Mouse (Mus musculus) olfactory bulb, adult 2 months (tissue): ENCODE data around the gene Nutf2. TPM values are rescaled to one million over a fixed set of nuclear protein-coding genes. Genes with fewer than 3 reads are reported as not detected.
"Not testable (repeated sequence)": the region's sequence is repeated elsewhere in the genome, so short reads cannot be mapped to it uniquely, and the experiment has no call there.

Experiments used
- H3K27ac ChIP-seq: fragments of 200-500 bp; 2 replicates; pipeline ENCODE4 v1.5.1; 2012; ENCODE audit warnings: low read depth, low read length; ENCODE audit not compliant: insufficient read depth
- H3K4me1 ChIP-seq: fragments of 200-500 bp; 2 replicates; pipeline ENCODE4 v1.6.1; 2012; ENCODE audit warnings: low read length; ENCODE audit not compliant: control insufficient read depth, insufficient read depth
- H3K4me3 ChIP-seq: fragments of 200-500 bp; 2 replicates; pipeline ENCODE4 v1.5.1; 2012; ENCODE audit warnings: mild to moderate bottlenecking, low read depth, low read length, moderate library complexity; ENCODE audit not compliant: insufficient read depth
- CTCF ChIP-seq: fragments of 200-500 bp; IDR thresholded peaks from 2 replicates; pipeline ENCODE4 v1.5.1; 2012; ENCODE audit warnings: low read depth, mild to moderate bottlenecking, low read length, moderate library complexity; ENCODE audit not compliant: insufficient read depth
- POLR2A ChIP-seq: fragments of 200-500 bp; IDR thresholded peaks from 2 replicates; pipeline ENCODE4 v1.6.1; 2012; ENCODE audit warnings: mild to moderate bottlenecking, low read depth, low read length, moderate library complexity; ENCODE audit not compliant: insufficient read depth
- WGBS: fragments of 180-500 bp; shearing (Covaris S2); methylation state at CpG from one replicate; pipeline ENCODE4 v1.1.7; 2018; 5-methylcytosine and 5-hydroxymethylcytosine counted together
- polyA plus RNA-seq: library from polyadenylated mRNA; stranded (reverse); fragments of >200 nt; gene quantifications from 2 replicates; pipeline ENCODE4 v1.2.4, GENCODE M21; 2012; ENCODE audit warnings: low replicate concordance; ENCODE audit not compliant: missing spikeins, insufficient read depth, insufficient read length

The Nutf2 gene
- polyA plus RNA-seq, 1 experiment, result not detected

- H3K4me1 ChIP-seq, result peaks cover 5% of the 10 kb centered on the region; the same call in 1 of the 2 replicates
- H3K27ac ChIP-seq, result peak within 1 kb of the TSS; percentile 73; the same call in 1 of the 2 replicates
- WGBS, result under 1% methylated on average over 52 of the region's 52 CpGs
- H3K4me3 ChIP-seq, result peak within 1 kb of the TSS; percentile 84
- no peak for TF ChIP-seq CTCF
- TF ChIP-seq POLR2A, result peak; percentile 47; the same call in 1 of the 2 replicates
Measured at GRCm38 (mm10) chr8:105826861-105827848, 33.2 kb upstream of the Nutf2 start, which contains the start of the genes Ranbp10 and Tsnaxip1. Ranbp10 (minus strand) TSS chr8:105827350. Tsnaxip1 (plus strand) TSS chr8:105827731.

- not testable (repeated sequence) for H3K4me1 ChIP-seq, H3K27ac ChIP-seq
- WGBS, result 88% methylated on average over 2 of the region's 2 CpGs
Measured at GRCm38 (mm10) chr8:105833740-105834139, 26.6 kb upstream of the Nutf2 start.

GRCm38 (mm10) chr8:105835318-105835717, 25.1 kb upstream of the Nutf2 start:
- Histone ChIP-seq H3K4me1 (no peaks in the 10 kb centered on the region), H3K4me3 (no peak overlapping the region), H3K27ac (no peak overlapping the region)
- no peak for TF ChIP-seq POLR2A
- TF ChIP-seq CTCF, result peak; percentile 39; the same call in 1 of the 2 replicates
- 24% methylated on average over 11 of the region's 11 CpGs for WGBS

More at GRCm38 (mm10) chr8:105833740-105834139, 26.6 kb upstream of the Nutf2 start:
- H3K4me3 ChIP-seq, result not testable (repeated sequence)

GRCm38 (mm10) chr8:105836991-105837390, 23.4 kb upstream of the Nutf2 start:
- WGBS, result 76% methylated on average over 6 of the region's 6 CpGs
- no peaks in the 10 kb centered on the region for H3K4me1 ChIP-seq
- H3K27ac ChIP-seq, result no peak overlapping the region
- TF ChIP-seq POLR2A (no peak), CTCF (no peak)
- no peak overlapping the region for H3K4me3 ChIP-seq

- H3K4me3 ChIP-seq, result no peak overlapping the region
- TF ChIP-seq POLR2A (no peak), CTCF (no peak)
Measured at GRCm38 (mm10) chr8:105839209-105839608, 21.2 kb upstream of the Nutf2 start.

GRCm38 (mm10) chr8:105846678-105847077, 13.7 kb upstream of the Nutf2 start:
- peaks cover 8% of the 10 kb centered on the region for H3K4me1 ChIP-seq
- H3K4me3 ChIP-seq, result no peak overlapping the region
- WGBS, result 91% methylated on average over 11 of the region's 11 CpGs
- no peak for TF ChIP-seq POLR2A
- no peak for TF ChIP-seq CTCF
- H3K27ac ChIP-seq, result no peak overlapping the region

More at GRCm38 (mm10) chr8:105839209-105839608, 21.2 kb upstream of the Nutf2 start:
- no peak overlapping the region for H3K27ac ChIP-seq
- no peaks in the 10 kb centered on the region for H3K4me1 ChIP-seq
- 92% methylated on average over 5 of the region's 5 CpGs for WGBS

GRCm38 (mm10) chr8:105850014-105850413, 10.4 kb upstream of the Nutf2 start:
- Histone ChIP-seq H3K4me1 (peaks cover 10% of the 10 kb centered on the region), H3K4me3 (no peak overlapping the region), H3K27ac (no peak overlapping the region)
- WGBS, result 89% methylated on average over 4 of the region's 4 CpGs
- no peak for TF ChIP-seq CTCF

GRCm38 (mm10) chr8:105850611-105851010, 9.8 kb upstream of the Nutf2 start:
- H3K4me1 ChIP-seq, result peaks cover 10% of the 10 kb centered on the region
- no peak overlapping the region for H3K4me3 ChIP-seq
- no peak overlapping the region for H3K27ac ChIP-seq
- WGBS, result 65% methylated on average over 7 of the region's 7 CpGs
- TF ChIP-seq POLR2A (no peak), CTCF (no peak)

- H3K4me1 ChIP-seq, result peaks cover 8% of the 10 kb centered on the region
- WGBS, result under 1% methylated on average over 34 of the region's 34 CpGs
- H3K27ac ChIP-seq, result no peak overlapping the region
- TF ChIP-seq CTCF (no peak), POLR2A (peak; percentile 86)
- peak overlapping the region; percentile 97 for H3K4me3 ChIP-seq
Measured at GRCm38 (mm10) chr8:105851651-105852143, 8.7 kb upstream of the Nutf2 start.

GRCm38 (mm10) chr8:105852146-105852729, 8.1 kb upstream of the Nutf2 start:
- TF ChIP-seq POLR2A, result no peak
- TF ChIP-seq CTCF, result no peak
- H3K27ac ChIP-seq, result no peak overlapping the region
- peaks cover 6% of the 10 kb centered on the region for H3K4me1 ChIP-seq
- WGBS, result 80% methylated on average over 12 of the region's 12 CpGs
- no peak overlapping the region for H3K4me3 ChIP-seq
